Mouse (Mus musculus) forebrain, embryonic 16.5 days (tissue): ENCODE data around the gene Hspa13. TPM values are rescaled to one million over a fixed set of nuclear protein-coding genes. Genes with fewer than 3 reads are reported as not detected.

Experiments used
- ATAC-seq: fragments of 200-750 bp; cut with Nextera tagmentation; 2 replicates; pipeline ENCODE4 v1.8.0; 2017; ENCODE audit warnings: mild to moderate bottlenecking, moderate library complexity
- H3K27ac ChIP-seq: fragments of 300-500 bp; sonication (generic); 2 replicates; pipeline ENCODE4 v1.5.1; 2014; ENCODE audit warnings: low read length, control low read depth
- H3K27me3 ChIP-seq: fragments of 300-500 bp; sonication (generic); replicated peaks from 2 replicates; pipeline ENCODE4 v1.6.1; 2014; ENCODE audit warnings: low read length; ENCODE audit not compliant: control insufficient read depth, insufficient read depth
- H3K36me3 ChIP-seq: fragments of 300-500 bp; sonication (generic); 2 replicates; pipeline ENCODE4 v1.6.1; 2014; ENCODE audit not compliant: control insufficient read depth, insufficient read depth
- H3K4me1 ChIP-seq: fragments of 300-500 bp; sonication (generic); replicated peaks from 2 replicates; pipeline ENCODE4 v1.6.1; 2014; ENCODE audit warnings: low read length; ENCODE audit not compliant: control insufficient read depth, insufficient read depth
- H3K4me2 ChIP-seq: fragments of 300-500 bp; sonication (generic); 2 replicates; pipeline ENCODE4 v1.6.1; 2014; ENCODE audit warnings: mild to moderate bottlenecking, low read length, control low read depth
- H3K4me3 ChIP-seq: fragments of 300-500 bp; sonication (generic); replicated peaks from 2 replicates; pipeline ENCODE4 v1.5.1; 2014; ENCODE audit warnings: mild to moderate bottlenecking, low read length, control low read depth
- H3K9ac ChIP-seq: fragments of 300-500 bp; sonication (generic); replicated peaks from 2 replicates; pipeline ENCODE4 v1.6.1; 2014; ENCODE audit warnings: low read depth, low read length, control low read depth
- H3K9me3 ChIP-seq: fragments of 300-500 bp; sonication (generic); 2 replicates; pipeline ENCODE4 v1.6.1; 2016; ENCODE audit warnings: low read length; ENCODE audit not compliant: control insufficient read depth
- WGBS: fragments of 180-500 bp; shearing (Covaris S2); extraction: QIAGEN DNeasy Blood & Tissue Kit; methylation state at CpG from one replicate; pipeline ENCODE4 v1.1.7; 2014; 5-methylcytosine and 5-hydroxymethylcytosine counted together
- microRNA-seq: library from miRNA; unstranded; fragments of <30 nt; microRNA quantifications from one replicate; pipeline ENCODE4, GENCODE M21; 2017
- polyA plus RNA-seq: library from polyadenylated mRNA; unstranded; fragments of >200 nt; fragmentation: Nextera tagmentation; extraction: Ambion mirVana; gene quantifications from 2 replicates; pipeline ENCODE4 v1.2.1, GENCODE M21; 2015

Hspa13 gene
- polyA plus RNA-seq, 1 experiment from 2014 or later: 45.4 TPM

- no peak overlapping the region for H3K4me3 ChIP-seq
- no peak overlapping the region for H3K27ac ChIP-seq
- peak; percentile 78 for ATAC-seq
Measured at GRCm38 (mm10) chr16:75696176-75696575, 70.7 kb downstream of the Hspa13 start.

More at GRCm38 (mm10) chr16:75696176-75696575, 70.7 kb downstream of the Hspa13 start:
- Histone ChIP-seq H3K36me3 (no peaks in the 10 kb centered on the region), H3K9me3 (no peaks in the 10 kb centered on the region), H3K9ac (no peak overlapping the region), H3K4me1 (no peaks in the 10 kb centered on the region), H3K27me3 (no peaks in the 10 kb centered on the region), H3K4me2 (no peak overlapping the region)
- WGBS: 31% methylated on average over 2 of the region's 2 CpGs

Small RNA genes within 50 kb of the gene (microRNA-seq; reads per million reads assigned to microRNA genes)
- not detected for gene Gm22923

Other genes starting within 250 kb of the Hspa13 start
- 0.22 TPM in 1 of 2 replicates, not detected in the other for gene Lipi, start 181.0 kb downstream of the Hspa13 start, polyA plus RNA-seq
- gene Rbm11, start 174.3 kb downstream of the Hspa13 start, polyA plus RNA-seq: 0.67 and 1.5 TPM in 2 replicates